Mouse (Mus musculus): Measurements from ENCODE around the gene Mageb1. TPM values are rescaled to one million over a fixed set of nuclear protein-coding genes. Genes with fewer than 3 reads are reported as not detected.

The Mageb1 gene
- not detected for polyA plus RNA-seq (2015; fragmentation: Illumina TruSeq; extraction: RNeasy Lipid Tissue Mini Kit (QIAGEN cat#74804); ENCODE audit: insufficient read depth, low replicate concordance)

GRCm38 (mm10) chrX:92016233-92016632 is at the start of gene Mageb1:
Mageb1 (minus strand) TSS chrX:92016333.

Other genes starting within 250 kb of the Mageb1 start
- not detected for gene Mageb5, start 233.3 kb downstream of the Mageb1 start, polyA plus RNA-seq (2015; fragmentation: Illumina TruSeq; extraction: RNeasy Lipid Tissue Mini Kit (QIAGEN cat#74804); ENCODE audit: insufficient read depth, low replicate concordance)

All from spleen, adult 10 weeks (tissue).